Mouse (Mus musculus) testis, adult 2 months (tissue): ENCODE measurements around the gene Gpr6. TPM values are rescaled to one million over a fixed set of nuclear protein-coding genes. Genes with fewer than 3 reads are reported as not detected.

Source experiments
- H3K27ac ChIP-seq: fragments of 200-500 bp; 2 replicates; pipeline ENCODE4 v1.5.1; 2012; ENCODE audit warnings: low read depth, low read length; ENCODE audit not compliant: control insufficient read depth, insufficient read depth
- H3K27me3 ChIP-seq: fragments of 200-500 bp; 2 replicates; pipeline ENCODE4 v1.6.1; 2012; ENCODE audit warnings: mild to moderate bottlenecking, low read length, moderate library complexity; ENCODE audit not compliant: control insufficient read depth, insufficient read depth
- H3K36me3 ChIP-seq: fragments of 200-500 bp; 2 replicates; pipeline ENCODE4 v1.6.1; 2012; ENCODE audit warnings: mild to moderate bottlenecking, low read length; ENCODE audit not compliant: control insufficient read depth, insufficient read depth
- H3K4me1 ChIP-seq: fragments of 200-500 bp; 2 replicates; pipeline ENCODE4 v1.6.1; 2012; ENCODE audit warnings: low read length; ENCODE audit not compliant: control insufficient read depth, insufficient read depth
- H3K4me3 ChIP-seq: fragments of 200-500 bp; 2 replicates; pipeline ENCODE4 v1.5.1; 2012; ENCODE audit warnings: low read depth, mild to moderate bottlenecking, low read length, moderate library complexity, mixed read lengths; ENCODE audit not compliant: control insufficient read depth
- CTCF ChIP-seq: fragments of 200-500 bp; IDR thresholded peaks from 2 replicates; pipeline ENCODE4 v1.5.1; 2012; ENCODE audit warnings: low read depth, mild to moderate bottlenecking, inconsistent platforms, low read length, moderate library complexity; ENCODE audit not compliant: control insufficient read depth, insufficient read depth, insufficient replicate concordance
- POLR2A ChIP-seq: fragments of 200-500 bp; IDR thresholded peaks from 2 replicates; pipeline ENCODE4 v1.6.1; 2012; ENCODE audit warnings: low read depth, mild to moderate bottlenecking, inconsistent platforms, low read length, moderate library complexity; ENCODE audit not compliant: control insufficient read depth
- polyA plus RNA-seq: library from polyadenylated mRNA; depleted of rRNA; stranded (reverse); fragments of >200 nt; gene quantifications from 2 replicates; pipeline ENCODE4 v1.2.3, GENCODE M21; 2012; rRNA removed

Gene Gpr6
- polyA plus RNA-seq, result 0.49 and 0.72 TPM in 2 replicates

DNA sequence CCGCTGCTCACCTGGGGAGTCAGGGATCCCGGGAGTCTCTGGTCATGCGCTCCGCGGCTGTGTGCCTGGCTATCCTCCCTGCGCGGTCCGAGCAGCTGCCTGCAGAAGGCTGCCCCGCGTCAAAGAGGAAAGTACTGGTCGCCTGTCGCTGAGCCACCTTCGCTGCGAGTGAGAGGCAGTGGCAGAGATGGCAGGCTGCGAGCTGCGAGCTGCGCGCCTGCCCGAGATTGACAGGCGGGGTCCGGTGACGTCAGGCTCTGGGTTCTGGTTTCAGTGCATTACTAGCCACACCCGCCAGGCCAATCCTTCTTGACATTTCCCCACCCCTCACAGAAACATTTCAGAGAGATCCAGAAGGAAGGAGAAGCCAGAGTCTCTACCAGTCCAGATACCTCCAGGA, at the start of gene Gpr6:
TSS of gene Gpr6 (minus strand) at position 170 of the 400 bp plus-strand sequence.
- no peaks in the 10 kb centered on the region for H3K36me3 ChIP-seq
- no peak within 1 kb of the TSS for H3K27ac ChIP-seq
- H3K4me3 ChIP-seq, result peak within 1 kb of the TSS; percentile 42
- TF ChIP-seq CTCF (no peak), POLR2A (no peak)
- H3K27me3 ChIP-seq, result no peaks in the 10 kb centered on the region; the same call in 1 of the 2 replicates
- peaks cover 12% of the 10 kb centered on the region for H3K4me1 ChIP-seq

DNA sequence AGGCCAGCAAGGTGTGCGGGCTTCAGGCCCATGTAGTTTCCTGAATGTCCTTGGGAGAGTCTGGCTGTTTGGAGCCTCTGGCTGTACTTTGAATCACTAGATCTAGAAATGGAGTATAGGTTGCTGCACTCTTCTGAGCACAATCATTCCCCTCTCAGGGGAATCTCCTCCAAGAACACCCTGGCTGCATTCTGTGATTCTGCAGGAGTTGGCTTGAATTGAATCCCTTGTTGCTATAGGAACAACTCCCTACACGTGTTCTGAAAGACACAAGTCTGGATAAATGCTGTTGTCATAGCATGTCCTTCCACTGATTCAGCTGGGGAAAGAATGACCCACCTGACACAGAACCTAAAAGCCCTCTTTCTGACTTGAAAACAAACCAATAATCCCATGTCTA, 28.0 kb upstream of the Gpr6 start:
- Histone ChIP-seq H3K27me3 (no peaks in the 10 kb centered on the region), H3K36me3 (no peaks in the 10 kb centered on the region), H3K4me3 (no peak overlapping the region), H3K4me1 (no peaks in the 10 kb centered on the region; the same call in 1 of the 2 replicates), H3K27ac (no peak overlapping the region)
- TF ChIP-seq CTCF (no peak), POLR2A (no peak)

DNA sequence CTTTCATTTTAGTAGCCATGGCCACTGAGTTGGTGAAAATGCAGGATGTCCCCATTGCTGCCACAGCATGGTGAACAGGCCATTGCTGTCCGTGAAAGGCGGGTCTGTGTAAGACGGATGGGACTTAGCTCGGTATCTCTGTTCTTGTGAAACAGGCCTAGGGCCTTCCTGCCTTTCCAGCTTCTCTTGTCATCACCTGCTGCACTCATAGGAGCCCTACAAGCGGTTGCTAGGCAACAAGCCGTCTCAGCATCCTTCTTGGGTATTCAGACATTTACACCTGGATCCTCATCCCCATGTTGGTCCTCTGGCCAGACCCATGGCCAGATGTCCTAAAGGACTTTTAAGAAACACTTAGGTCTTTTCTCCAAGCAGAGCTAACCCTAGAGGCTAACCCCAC, 26.1 kb upstream of the Gpr6 start:
- no peaks in the 10 kb centered on the region for H3K27me3 ChIP-seq
- no peaks in the 10 kb centered on the region for H3K36me3 ChIP-seq
- no peak overlapping the region for H3K4me3 ChIP-seq
- TF ChIP-seq POLR2A, result no peak
- TF ChIP-seq CTCF, result no peak
- H3K27ac ChIP-seq, result no peak overlapping the region
- no peaks in the 10 kb centered on the region; the same call in 1 of the 2 replicates for H3K4me1 ChIP-seq

DNA sequence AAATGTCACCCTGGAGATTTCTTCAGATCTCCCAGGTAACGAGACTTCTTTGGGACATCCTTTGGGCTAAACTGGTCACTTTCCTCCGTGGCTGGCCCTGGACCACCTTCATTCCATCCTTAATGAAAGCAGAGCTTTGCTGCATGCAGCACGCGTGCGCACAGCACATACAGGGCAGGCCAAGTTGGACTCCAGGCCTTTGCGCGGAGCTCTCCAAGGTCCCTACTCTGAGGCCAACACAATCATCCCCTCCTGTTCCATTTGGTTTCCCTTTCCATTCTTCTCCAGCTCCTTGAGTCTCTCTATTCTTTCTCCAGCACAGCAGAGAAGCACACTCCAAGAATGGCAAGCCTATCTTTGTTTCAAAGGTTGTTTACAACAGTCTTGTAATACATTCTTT, 16.8 kb upstream of the Gpr6 start:
- TF ChIP-seq POLR2A (no peak), CTCF (no peak)
- no peaks in the 10 kb centered on the region for H3K4me1 ChIP-seq

DNA sequence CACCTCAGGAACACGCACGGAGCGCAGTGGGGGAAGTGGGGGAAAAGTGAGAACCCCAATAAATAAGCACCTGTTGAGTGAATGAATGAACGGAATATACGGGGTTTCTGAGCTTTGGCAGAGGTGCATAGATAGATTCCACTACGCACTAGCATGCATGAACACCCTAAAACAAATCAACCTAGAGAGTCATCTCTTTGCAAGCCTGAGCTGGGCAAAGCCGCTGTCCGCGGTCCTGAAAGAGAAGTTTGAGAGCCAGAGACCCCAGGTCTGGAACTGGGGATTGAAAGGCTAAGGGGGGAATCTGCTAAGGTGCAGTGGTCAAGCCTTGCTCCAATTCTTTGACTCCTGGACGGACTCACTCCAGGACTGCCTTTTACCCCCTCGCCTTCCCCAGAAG, 389 bp downstream of the Gpr6 start:
- TF ChIP-seq POLR2A (no peak), CTCF (no peak)
- Histone ChIP-seq H3K27me3 (no peaks in the 10 kb centered on the region; the same call in 1 of the 2 replicates), H3K36me3 (no peaks in the 10 kb centered on the region), H3K27ac (no peak overlapping the region), H3K4me1 (peaks cover 12% of the 10 kb centered on the region), H3K4me3 (no peak overlapping the region)

More for the DNA sequence above, 16.8 kb upstream of the Gpr6 start:
- H3K27ac ChIP-seq, result no peak overlapping the region
- no peaks in the 10 kb centered on the region for H3K36me3 ChIP-seq
- no peaks in the 10 kb centered on the region for H3K27me3 ChIP-seq
- H3K4me3 ChIP-seq, result no peak overlapping the region

DNA sequence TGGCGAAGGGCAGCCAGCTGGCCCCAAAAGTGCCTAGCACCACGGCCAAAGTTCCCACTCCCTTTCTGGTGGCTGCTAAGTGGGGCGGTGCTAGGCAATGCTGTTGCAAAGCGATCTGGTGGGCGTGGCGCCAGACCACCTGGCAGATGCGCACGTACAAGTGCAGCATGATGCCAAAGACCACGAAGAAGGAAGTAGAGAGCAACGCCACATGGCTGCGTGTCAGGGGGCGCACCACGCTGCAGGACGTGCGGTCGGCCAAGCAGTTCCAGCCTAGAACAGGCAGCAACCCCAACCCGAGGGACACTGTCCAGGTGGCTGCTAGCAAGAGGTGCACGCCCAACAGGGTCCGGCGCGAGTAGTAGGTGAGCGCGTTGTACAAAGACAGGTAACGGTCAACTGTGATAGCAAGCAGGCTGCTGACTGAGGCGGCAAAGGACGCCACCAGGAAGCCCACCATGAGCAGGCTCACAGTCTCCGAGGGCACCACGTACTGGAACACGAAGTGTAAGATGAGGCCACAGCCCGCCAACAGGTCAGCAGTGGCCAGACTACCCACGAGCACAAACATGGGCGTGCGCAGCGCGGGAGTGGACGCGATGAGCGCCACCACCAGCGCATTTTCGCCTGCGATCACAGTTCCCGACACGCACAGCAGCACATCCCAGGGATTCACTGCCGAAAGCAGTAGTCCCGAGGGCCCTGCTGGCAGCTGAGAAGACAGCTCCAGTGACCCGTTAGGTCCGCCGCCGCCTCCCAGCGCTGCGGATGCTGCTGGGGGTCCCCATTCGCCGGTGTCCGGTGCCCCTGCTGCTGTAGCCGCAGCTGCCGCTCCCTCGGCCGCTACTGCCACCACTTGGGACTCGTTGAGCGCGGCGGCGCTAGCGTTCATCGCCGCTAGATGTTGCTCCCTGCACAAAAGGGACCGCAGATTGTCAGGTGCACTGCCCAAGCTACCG, 1.1 kb downstream of the Gpr6 start:
- Histone ChIP-seq H3K27ac (no peak overlapping the region), H3K36me3 (no peaks in the 10 kb centered on the region), H3K4me1 (peaks cover 12% of the 10 kb centered on the region), H3K4me3 (peak overlapping the region; percentile 30), H3K27me3 (no peaks in the 10 kb centered on the region; the same call in 1 of the 2 replicates)
- TF ChIP-seq CTCF (no peak), POLR2A (no peak)

DNA sequence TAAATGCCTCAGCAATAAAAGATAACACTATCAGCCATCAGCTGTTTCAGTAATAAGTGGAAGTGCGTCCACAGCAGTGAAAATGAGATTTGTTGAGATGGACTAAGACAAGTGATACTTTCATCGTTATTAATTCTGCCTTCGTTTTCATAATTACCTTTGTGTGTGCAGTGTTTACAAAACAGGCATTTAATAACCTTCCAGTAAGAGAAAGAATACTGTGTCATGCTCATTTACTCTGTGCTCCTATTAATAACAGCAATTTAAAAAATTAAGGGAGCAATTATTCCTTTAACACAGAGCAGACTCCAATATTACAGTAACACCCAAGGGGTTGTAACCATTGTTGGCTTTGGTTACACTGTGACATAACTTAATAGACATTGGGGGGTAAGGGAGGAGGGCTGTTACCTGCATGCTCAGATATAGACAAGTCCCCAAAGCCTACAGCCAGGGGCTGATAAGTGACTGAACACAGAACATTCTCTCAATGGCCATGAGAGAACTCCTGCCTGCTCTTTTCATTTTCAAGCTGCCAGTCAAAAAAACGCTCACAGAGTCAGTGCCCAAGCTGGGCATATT, 11.7 kb downstream of the Gpr6 start:
- H3K27ac ChIP-seq, result no peak overlapping the region
- H3K4me1 ChIP-seq, result no peaks in the 10 kb centered on the region
- TF ChIP-seq POLR2A, result no peak
- TF ChIP-seq CTCF, result no peak
- no peaks in the 10 kb centered on the region for H3K27me3 ChIP-seq
- H3K4me3 ChIP-seq, result no peak overlapping the region
- H3K36me3 ChIP-seq, result no peaks in the 10 kb centered on the region
